Mouse (Mus musculus): ENCODE results near the gene 4930455H04Rik.
A peak's percentile ranks its signal among the peaks of the same experiment; 100 is the strongest.

Gene 4930455H04Rik

DNA sequence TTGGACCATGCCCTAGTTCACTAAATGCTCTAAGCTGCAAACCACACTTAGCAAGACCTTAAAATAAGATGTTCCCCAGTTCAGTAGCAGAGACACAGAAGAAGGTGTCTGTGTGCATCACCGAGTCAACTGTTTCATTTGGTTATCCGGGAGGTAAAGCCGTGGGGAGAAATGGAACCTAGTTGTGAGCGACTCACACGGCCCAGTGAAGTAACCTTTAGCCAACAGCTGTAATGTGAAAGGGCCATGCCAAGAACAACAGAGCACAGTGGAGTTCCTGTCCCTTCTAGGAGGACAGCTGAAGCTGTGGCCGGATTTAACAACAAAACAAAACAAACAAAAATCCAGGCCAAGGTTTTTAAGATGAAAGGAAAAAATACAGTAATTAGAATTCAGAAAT, 1.3 kb upstream of the 4930455H04Rik start:
- DNase-seq (ENCODE audit: low read depth, low spot score): no peak

DNA sequence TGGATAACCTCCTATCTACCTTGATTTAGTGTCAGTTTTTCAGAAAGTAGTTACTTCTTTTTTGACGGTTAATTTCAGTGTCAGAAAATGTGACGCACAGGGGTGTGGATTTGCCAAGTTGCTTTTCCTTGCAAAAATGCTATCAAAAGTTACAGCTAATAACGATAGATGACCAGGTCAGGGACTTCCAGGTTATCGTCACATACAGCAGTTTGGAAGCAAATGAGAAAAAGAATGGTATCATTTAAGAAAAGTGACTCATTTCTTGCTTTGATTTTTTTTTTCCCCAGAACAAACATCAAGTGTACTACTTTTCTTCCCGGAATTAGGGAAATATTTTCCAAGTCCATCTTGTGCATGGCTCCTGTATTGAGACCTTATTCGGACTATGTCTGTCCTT, 631 bp upstream of the 4930455H04Rik start:
- DNase-seq (ENCODE audit: low read depth, low spot score): no peak

- DNase-seq (ENCODE audit: low read depth, low spot score): peak; percentile 55
These were observed 502 bp downstream of the 4930455H04Rik start, which contains the start of gene Palmd for GRCm38 (mm10) chr3:116968540-116968997. Gene Palmd, minus strand, starts transcription at chr3:116968987.

GRCm38 (mm10) chr3:116969003-116969402, 936 bp downstream of the 4930455H04Rik start:
- DNase-seq (ENCODE audit: low read depth, low spot score): peak; percentile 7

DNA sequence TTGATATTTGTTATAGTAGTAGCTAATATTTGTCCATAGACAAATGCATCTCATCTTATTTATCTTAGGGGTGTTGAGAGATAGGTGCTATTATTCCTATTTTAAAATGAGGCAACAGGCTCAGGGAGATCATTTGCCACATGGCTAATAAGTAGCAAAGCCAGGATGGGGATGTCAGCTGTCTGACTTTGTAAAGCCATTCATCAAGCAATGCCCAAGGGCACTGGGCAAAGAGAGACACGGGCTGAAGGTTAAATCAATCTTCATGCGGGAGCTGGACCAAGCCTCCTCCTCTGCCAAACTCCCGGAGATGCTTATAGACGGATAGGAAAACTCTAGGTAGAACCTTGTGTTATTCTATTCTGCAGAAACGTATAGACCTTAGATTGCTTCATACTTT, 1.7 kb downstream of the 4930455H04Rik start:
- no peak for DNase-seq (ENCODE audit: low read depth, low spot score)

DNA sequence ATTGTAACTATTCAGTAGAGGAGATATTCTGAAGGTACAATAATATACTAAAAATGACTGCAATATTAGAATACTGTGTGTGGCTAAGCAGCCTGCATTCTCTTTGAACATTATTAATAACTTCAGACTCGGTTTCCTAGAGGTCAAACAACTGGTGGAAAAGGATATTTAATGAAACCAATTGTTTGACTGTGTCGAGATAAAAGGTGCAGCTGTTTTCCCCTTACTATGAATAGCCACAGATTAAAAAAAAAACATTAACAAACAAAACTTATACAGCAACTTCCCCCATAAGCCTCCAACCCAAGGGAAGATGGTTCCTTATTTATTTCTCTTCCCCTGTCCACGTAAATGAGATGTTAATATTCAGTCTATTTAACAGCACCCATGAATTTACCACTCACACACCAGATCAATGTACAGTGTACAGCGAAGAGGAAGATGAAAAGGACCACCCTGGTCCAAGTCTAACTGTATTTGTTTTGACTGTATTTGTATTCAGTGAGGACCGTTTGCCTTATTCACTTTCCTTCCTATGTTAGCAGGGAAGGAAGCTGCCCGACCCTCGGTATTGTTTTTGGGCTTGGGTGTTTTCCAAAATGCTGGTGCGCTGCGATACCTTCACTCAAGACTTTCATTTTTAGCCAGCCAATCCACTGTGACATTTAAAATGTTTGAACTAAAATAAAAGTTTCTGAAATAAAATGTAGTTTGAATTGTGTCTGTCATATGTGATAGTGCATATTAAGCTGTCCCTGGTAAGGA, 13.9 kb downstream of the 4930455H04Rik start:
- no peak for DNase-seq (ENCODE audit: low read depth, low spot score)

DNA sequence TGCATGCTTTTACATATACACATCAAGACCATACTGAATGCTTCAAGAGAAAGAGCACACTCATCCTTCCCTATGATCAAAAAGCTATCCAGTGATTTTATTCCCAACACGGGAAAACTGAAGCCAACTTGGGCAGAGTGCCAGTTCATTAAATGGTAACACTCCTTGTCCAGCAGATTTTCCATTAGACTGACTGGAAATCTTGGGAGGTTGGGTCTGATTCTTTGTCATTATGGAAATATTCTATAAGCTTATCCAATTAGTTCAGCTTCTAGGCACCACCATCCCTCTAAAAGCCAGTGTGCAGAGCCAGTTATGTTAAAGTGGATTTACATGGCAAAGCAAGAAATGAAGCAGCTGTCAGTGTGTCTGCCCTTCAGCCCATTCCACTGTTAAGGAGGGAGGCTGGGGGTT, 17.0 kb downstream of the 4930455H04Rik start:
- DNase-seq (ENCODE audit: low read depth, low spot score): no peak

GRCm38 (mm10) chr3:116985741-116986140, 17.7 kb downstream of the 4930455H04Rik start:
- no peak for DNase-seq (ENCODE audit: low read depth, low spot score)

DNA sequence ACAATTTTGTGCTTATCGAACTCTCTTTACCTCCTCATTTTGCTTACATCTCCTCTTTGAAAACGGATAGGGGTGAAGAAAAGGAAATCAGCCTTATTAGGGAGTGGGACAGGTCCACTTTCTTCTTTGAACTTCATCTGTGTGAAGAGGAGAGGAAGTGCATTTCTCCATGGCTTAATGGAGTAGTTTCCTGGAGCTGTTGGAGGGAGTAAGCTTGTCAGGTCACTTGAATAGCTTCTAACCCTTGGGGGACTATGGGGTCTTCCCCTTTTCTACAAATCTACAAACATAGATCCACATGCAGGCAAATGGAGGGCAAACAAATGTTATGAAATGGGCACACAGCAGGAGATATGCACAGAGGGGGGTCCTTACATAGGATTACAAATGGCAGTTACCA, 18.4 kb downstream of the 4930455H04Rik start:
- no peak for DNase-seq (ENCODE audit: low read depth, low spot score)

DNA sequence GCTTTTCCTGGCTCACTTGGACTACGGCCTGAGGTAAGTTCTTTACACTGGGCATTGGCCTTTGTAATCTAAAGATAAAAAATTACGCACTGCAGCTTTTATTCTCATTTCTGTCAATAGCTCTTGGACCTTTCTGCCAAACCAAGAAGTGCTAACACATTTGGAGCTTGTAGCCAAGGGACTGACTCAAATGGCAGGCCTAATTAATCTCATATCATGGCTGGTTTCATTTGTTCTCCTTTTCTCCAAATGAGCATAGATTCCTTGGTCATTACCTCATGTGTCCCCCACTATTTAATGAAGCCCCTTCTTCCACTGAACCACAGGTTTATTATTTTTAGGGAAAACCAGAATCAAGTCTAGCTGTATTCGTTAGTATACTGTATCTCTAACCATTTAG, 20.2 kb downstream of the 4930455H04Rik start:
- DNase-seq (ENCODE audit: low read depth, low spot score): no peak

- no peak for DNase-seq (ENCODE audit: low read depth, low spot score)
These were observed 23.1 kb downstream of the 4930455H04Rik start for GRCm38 (mm10) chr3:116991180-116991579.

DNA sequence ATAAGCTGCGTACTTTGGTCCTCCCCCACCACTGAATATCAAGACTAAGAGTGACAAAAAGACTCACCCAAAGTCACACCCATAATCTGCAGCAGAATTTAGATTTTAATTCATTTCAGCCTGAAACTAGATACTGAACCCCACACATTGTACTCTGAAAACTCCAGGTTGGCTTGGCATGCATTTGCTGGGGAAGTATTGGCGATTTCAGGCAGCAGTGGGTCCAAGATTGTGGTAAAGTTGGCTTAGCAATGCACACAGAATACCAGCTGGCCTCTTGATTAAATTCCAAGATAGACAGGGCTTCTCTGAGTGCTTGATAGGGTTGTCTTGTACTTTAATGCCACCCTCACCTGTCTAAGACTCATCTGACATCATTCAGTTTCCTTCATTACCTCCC, 24.9 kb downstream of the 4930455H04Rik start:
- no peak for DNase-seq (ENCODE audit: low read depth, low spot score)

DNA sequence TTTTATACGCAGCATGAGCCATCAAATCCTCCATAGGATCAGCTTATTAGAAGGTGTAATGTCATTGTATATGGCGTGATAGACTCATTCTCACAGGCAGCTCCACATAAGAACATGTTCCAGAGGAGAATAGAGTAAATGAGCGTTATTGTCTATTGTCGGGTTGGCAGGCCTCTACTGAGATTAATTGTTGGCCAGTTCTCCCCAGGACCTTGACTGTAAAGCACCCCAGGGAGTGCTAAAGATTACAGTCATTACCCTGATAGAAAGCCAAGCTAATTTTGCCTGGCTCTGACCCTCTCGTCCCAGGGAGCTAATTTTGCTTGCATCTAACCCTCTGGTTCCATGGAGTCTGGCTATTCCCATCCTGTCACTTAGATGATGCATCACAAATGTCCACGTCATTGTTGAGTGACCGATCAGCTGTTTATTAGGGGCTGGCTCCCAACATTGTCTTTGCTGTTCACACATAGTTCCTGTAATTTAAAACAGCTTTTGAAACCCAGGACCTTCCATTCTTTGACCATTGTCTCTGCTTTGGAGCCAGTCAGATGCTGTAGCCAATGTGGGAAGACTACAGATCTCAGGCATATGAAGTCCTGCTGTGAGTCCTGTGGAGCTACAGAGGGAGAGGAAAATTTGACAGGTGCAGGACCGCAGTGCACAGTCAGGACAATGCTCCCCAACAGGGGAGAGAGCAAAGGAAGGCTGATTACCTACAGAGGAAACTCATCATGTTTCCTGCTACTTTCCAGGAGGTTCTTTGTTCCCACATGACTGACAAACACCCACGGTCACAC, 33.8 kb downstream of the 4930455H04Rik start:
- no peak for DNase-seq (ENCODE audit: low read depth, low spot score)

DNA sequence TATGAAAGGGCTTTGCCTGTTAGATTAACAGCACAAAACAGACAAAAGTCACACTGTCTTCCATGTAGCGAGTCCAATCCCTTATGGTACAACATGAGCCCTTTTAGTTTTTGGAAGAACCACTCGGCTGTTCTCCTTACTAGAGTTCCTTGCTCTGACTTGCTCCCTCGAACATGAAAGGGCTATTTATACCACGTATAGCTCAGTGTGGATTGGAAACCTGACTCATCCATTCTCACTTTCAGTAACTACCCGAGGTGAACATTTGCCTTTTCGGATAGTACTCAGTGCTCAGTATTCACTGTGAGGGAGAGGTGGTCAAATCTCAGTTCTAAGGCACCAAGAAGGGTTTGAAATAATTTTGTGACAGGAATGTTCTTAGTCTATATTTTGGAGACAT, 35.3 kb downstream of the 4930455H04Rik start:
- DNase-seq (ENCODE audit: low read depth, low spot score): no peak

DNA sequence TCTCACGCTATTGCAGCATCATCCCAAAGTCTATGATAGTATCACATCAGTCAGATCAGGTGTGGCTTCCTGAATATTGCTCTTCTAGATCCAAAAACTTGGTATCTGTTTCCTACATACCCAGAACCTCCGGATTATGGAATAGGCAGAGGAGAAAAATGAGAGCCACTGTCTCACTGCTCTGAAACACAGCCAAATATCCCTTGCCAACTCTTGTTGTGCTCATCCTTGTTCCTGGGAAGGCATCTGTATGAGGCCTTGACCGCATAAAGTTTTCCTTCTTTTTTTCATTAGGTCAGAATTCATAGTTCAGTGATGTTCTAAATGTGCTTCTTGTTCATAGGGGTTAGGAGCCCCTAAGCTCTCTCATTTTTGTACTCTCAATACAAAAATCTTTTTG, 38.6 kb downstream of the 4930455H04Rik start:
- no peak for DNase-seq (ENCODE audit: low read depth, low spot score)

GRCm38 (mm10) chr3:117007340-117007739, 39.3 kb downstream of the 4930455H04Rik start:
- no peak for DNase-seq (ENCODE audit: low read depth, low spot score)

- no peak for DNase-seq (ENCODE audit: low read depth, low spot score)
These were observed 42.1 kb downstream of the 4930455H04Rik start for GRCm38 (mm10) chr3:117010182-117010581.

DNA sequence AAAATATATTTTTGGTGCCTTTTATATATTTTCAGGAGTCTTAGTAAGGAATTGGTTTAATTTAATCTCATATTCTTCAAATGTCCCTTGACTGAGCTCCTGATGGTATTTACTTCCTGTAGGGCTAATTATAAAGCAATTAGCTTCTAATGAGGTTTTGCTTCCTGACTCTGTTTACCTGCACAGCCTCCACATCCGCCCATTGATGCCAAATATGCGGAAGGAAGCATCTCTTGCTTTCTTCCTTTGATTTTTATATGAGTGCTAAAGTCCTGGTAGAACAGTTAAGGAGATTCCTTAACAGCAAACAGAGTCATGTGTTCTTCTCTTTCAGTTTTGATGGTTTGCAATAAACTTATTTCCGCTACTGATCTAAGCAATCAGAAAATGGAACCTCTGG, 52.3 kb downstream of the 4930455H04Rik start:
- DNase-seq (ENCODE audit: low read depth, low spot score): no peak

DNA sequence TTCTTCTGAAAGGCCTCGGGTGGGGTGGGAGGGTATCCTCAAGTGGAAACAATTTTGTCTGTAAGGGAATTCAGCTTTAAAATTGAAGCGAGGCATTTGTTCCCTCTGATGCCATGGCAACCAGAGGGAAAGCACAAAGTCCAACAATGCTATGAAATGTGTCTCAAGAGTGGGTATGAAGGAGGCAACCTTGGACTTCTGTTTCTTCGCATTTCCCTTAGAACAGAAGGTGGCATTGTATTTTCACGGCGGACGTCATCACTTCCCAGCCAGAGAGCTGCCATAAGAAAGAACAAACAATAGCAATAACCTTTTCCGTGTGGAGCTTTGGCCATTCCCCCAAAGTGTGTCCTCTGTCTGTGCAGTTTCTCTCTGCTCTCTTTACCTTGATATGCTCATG, 53.8 kb downstream of the 4930455H04Rik start:
- no peak for DNase-seq (ENCODE audit: low read depth, low spot score)

DNA sequence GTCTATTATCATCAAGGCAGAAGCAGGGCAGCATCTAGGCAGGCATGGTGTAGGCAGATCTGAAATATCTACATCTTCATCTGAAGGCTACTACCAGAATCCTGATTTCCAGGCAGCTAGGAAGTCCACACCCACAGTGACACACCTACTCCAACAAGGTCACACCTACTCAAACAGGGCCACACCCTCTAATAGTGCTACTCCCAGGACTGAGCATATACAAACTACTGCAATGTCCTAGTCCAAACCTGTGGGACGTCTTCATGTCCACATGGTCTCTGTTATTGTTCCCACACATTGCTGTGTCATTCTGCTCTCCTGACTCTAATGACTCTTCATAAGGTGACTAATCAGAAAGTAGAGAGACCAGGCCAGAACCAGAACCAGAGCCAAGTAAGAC, 56.0 kb downstream of the 4930455H04Rik start:
- DNase-seq (ENCODE audit: low read depth, low spot score): no peak

DNA sequence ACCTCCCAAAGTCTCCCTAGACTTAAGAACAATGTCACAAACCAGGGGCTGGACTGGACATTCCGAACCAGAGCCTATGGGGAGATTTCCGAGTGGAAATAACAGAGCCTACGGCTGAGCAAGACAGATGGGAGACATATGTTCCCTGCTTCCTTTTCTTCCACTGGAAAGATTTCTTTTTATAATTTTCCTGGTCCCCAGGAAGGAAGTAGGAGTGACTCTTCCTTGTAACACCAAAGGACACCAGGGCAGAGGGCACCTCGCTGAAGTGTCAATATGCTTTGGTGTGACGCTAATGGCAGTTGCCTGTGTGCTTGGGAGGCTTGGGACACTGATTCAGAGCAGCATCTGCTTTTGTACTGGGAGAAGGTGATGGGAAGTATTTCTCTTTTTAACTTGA, 56.5 kb downstream of the 4930455H04Rik start:
- no peak for DNase-seq (ENCODE audit: low read depth, low spot score)

DNA sequence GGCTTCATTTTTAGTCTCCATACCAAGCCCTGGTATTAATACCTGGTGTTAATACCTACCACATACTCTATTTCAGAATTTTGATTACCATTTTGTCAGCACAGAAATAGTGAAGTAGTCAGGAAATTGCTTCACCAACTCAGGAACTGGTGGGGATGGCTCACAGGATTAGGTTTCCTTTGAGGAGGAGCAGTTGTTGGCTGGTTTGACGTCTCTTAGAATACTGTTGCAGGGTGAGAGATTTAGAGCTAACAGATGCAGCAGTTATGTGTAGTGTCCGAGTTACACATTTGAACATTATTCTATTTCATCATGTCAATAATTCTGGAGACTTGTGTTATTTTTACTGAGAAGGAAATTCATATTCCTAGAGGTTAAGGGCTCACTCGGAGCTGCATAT, 57.4 kb downstream of the 4930455H04Rik start:
- DNase-seq (ENCODE audit: low read depth, low spot score): no peak

Measured in ZHBTc4 (cell line).